14 mouse cellular contexts compared by ENCODE assay signal in genomic region chr12:109626910-109627309, GRCm38 (mm10). TPM values are rescaled to one million over a fixed set of nuclear protein-coding genes. Genes with fewer than 3 reads are reported as not detected.
"Had no signal": no experiment of that assay in that cellular context is flagged by ENCODE, and none has a peak within 500 bp of the region (broad histone marks: within the 10 kb centered on the region; RNA-seq: fewer than 3 reads in every experiment).

No protein-coding gene starts in this region.

- H3K27me3 ChIP-seq: limb, embryonic 13.5 days; liver, embryonic 15.5 days; midbrain, embryonic 13.5 days; neural tube, embryonic 12.5 days had no signal

- DNase-seq: kidney, adult 9 months; kidney, postnatal 36 days; lung, adult 2 months; lung, postnatal 36 days; thymus, adult 18-20 months; thymus, postnatal 25 days had no signal

- H3K4me3 ChIP-seq: limb, embryonic 13.5 days; liver, embryonic 15.5 days; midbrain, embryonic 13.5 days; neural tube, embryonic 12.5 days had no signal

- H3K27ac ChIP-seq: kidney, postnatal 0 days; limb, embryonic 13.5 days; liver, embryonic 15.5 days; midbrain, embryonic 13.5 days; neural tube, embryonic 12.5 days had no signal

- H3K36me3 ChIP-seq: liver, embryonic 15.5 days; neural tube, embryonic 12.5 days had no signal

- H3K4me1 ChIP-seq: limb, embryonic 13.5 days; liver, embryonic 15.5 days; neural tube, embryonic 12.5 days had no signal

RNA-seq across cellular contexts. Expression of gene Rtl1, which starts 26.8 kb away (rescaled TPM):
- total RNA-seq: liver, adult 2 months; megakaryocyte progenitor cell, adult 5-6 weeks; neutrophil, adult 5-6 weeks had no signal
- polyA plus RNA-seq: liver, adult 2 months; lung, adult 2 months had no signal
